Mouse (Mus musculus): ENCODE measurements at regions not wholly inside any gene's neighbourhood (a gene's known extent, or its start where the extent isn't known, plus 50 kb on each side); places are given as distances from the start of the nearest gene placed in this dataset.

DNA sequence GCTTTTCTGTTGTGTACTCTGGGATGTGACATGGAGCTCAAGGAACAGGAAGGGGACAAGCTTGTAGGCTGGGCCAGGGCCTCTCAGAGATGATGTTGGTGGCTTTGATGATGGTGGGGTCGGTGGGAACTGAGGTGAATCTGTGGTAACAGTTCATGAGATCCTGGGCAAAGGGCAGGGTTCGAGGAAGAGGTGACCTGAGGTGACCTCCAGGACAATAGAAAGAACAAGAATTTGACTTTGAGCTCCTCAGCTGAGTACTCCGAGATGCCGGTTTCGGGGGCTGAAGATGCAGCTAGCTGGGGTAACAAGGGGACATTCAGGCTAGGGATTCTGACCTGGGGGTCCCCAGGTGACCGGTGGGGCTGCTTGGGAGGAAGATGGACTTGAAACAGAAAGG, 57.5 kb upstream of the Eef2kmt start:
- intact Hi-C loops (cut with DNase I) = no loop called here
- no peak for DNase-seq

DNA sequence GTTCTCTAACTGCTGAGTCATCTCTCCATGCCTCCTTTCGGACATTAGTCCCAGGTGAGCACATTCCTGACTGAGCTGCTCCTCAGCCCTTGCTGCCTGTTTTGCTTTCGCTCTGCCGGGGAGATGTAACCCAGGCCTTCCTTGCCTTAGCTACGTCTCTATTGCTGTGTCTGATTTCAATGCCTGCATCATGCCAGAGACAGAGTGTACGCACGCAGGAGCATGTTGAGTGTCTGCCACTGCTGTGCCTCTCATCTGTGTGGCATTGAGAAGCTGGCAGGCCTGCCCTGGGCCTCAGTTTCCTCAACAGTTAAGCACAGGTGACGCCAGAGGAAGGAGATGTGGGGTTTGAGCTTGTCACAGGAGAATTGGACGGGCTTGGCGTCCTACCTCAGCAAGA, 55.7 kb upstream of the Eef2kmt start:
- intact Hi-C loops (cut with DNase I) = no loop called here
- no peak for DNase-seq

DNA sequence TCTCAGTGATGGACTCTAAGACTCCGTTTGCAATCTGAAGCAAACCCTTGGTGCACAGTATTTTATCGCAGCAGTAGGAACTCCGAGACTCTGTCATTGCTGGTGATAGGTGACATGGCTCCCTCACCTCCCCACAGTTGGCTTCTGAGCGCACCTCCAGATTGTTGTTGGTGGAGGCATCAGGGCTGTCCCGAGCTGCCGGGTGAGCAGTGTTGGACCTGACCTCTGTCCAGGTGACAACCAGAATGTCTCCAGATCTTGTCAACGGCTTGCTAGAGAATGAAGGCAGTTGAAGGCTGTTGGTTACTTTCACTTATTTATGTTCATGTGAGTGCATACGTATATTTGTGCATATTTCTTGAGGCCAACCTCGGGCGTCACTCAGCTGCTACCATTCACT, 55.0 kb upstream of the Eef2kmt start:
- intact Hi-C loops (cut with DNase I) = no loop called here
- no peak for DNase-seq

DNA sequence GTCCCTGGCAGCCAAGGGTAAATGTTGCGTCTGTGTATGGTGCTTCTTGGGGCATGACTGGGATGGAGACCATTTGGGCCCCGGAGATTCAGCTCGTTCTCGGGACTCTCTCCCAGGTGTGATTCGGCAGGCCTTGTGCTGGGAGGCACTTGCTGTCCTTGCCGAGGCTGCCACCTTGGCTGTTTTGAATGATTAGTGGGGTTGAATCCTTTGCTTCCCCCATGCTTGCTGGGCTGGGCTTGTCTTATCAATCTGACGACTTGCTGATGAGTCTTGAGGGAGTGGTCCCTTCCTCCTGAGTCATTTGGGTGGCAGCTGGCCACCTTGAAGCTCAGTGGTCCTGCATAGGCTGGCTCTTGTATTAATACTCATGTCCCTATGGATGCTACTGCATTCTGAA, 52.0 kb upstream of the Eef2kmt start:
- intact Hi-C loops (cut with DNase I) = loop anchor here (5.0 kb wide), 1 partner anchor 160 kb away; no protein-coding TSS in a partner anchor
- DNase-seq = no peak

DNA sequence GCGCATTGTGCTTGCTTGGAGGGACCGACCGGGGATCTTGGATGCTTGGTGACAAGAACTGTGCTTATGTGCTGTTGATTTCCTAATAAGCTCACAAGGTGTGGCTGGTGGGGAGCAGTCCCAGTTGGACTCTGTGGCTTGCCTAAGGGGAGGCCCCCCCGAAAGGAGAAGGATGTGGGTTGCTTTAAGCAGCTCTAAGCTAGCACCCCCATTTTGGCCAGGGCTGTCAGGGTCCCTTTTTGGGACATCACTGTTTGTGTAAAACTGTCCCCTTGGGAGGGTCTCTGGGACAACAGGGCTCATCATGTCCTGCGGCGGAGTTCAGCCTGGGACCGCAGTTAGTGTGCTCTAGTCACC, 51.4 kb upstream of the Eef2kmt start:
- DNase-seq = no peak
- intact Hi-C loops (cut with DNase I) = loop anchor here (5.0 kb wide), 1 partner anchor 160 kb away; no protein-coding TSS in a partner anchor

DNA sequence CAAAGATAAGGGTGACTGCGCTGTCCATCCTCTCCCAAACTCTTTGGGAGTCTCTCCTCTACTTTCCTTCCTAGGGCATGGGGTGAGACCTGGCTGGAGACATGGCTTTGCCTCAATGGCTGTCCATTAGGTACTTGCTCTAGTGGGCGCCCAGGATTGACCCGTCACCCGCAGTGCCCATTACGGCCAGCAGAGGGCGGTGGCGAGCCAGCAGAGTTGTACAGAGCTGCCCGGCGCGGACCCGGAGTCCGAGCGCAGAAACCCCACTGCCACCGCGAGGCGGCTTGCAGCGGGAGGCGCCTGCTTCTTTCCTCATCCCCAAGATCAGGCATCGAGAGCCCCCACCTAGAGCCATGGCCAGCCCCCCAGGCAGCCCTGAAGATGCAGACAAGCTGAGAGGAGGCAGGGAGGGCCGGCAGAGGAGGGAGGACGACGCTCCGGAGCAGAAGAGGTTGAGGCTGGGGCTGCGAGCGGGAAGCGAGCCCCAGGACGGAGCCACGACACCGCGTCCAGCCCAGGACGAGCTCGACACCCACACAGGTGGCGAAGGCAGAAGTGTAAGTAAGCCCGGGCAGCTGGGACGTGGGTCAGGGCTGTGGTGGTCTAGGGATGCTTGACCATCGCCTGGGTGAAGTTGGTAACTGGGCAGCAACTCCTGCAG, 50.9 kb upstream of the Eef2kmt start:
- peak; percentile 92 for DNase-seq
- intact Hi-C loops (cut with DNase I) = loop anchor here (5.0 kb wide), 1 partner anchor 161 kb away; no protein-coding TSS in a partner anchor

Data from left cerebral cortex, postnatal 4 days (tissue).